Mouse (Mus musculus) embryonic facial prominence, embryonic 15.5 days (tissue): ENCODE results near the gene Dapp1. TPM values are rescaled to one million over a fixed set of nuclear protein-coding genes. Genes with fewer than 3 reads are reported as not detected.
"Not testable (repeated sequence)": the region's sequence is repeated elsewhere in the genome, so short reads cannot be mapped to it uniquely, and the experiment has no call there.

Experiments used
- ATAC-seq: fragments of 200-750 bp; cut with Nextera tagmentation; 2 replicates; pipeline ENCODE4 v1.8.0; 2017; ENCODE audit warnings: low read depth, moderate TSS enrichment; ENCODE audit not compliant: insufficient number of reproducible peaks, low FRiP score, low TSS enrichment
- H3K27ac ChIP-seq: fragments of 300-500 bp; sonication (generic); replicated peaks from 2 replicates; pipeline ENCODE4 v1.5.1; 2015; ENCODE audit warnings: mild to moderate bottlenecking, inconsistent platforms
- H3K27me3 ChIP-seq: fragments of 300-500 bp; sonication (generic); 2 replicates; pipeline ENCODE4 v1.6.1; 2015; ENCODE audit warnings: inconsistent platforms
- H3K36me3 ChIP-seq: fragments of 300-500 bp; sonication (generic); 2 replicates; pipeline ENCODE4 v1.6.1; 2015; ENCODE audit warnings: mild to moderate bottlenecking, inconsistent platforms
- H3K4me1 ChIP-seq: fragments of 300-500 bp; sonication (generic); 2 replicates; pipeline ENCODE4 v1.6.1; 2015; ENCODE audit warnings: inconsistent platforms
- H3K4me2 ChIP-seq: fragments of 300-500 bp; sonication (generic); replicated peaks from 2 replicates; pipeline ENCODE4 v1.6.1; 2015; ENCODE audit warnings: mild to moderate bottlenecking, inconsistent platforms
- H3K4me3 ChIP-seq: fragments of 300-500 bp; sonication (generic); replicated peaks from 2 replicates; pipeline ENCODE4 v1.5.1; 2015; ENCODE audit warnings: mild to moderate bottlenecking, inconsistent platforms
- H3K9ac ChIP-seq: fragments of 300-500 bp; sonication (generic); 2 replicates; pipeline ENCODE4 v1.6.1; 2015; ENCODE audit warnings: inconsistent platforms
- H3K9me3 ChIP-seq: fragments of 300-500 bp; sonication (generic); replicated peaks from 2 replicates; pipeline ENCODE4 v1.6.1; 2016; ENCODE audit warnings: inconsistent platforms
- WGBS: fragments of 180-500 bp; shearing (Covaris S2); methylation state at CpG from one replicate; pipeline ENCODE4 v1.1.7; 2015; 5-methylcytosine and 5-hydroxymethylcytosine counted together
- polyA plus RNA-seq: library from polyadenylated mRNA; unstranded; fragments of >200 nt; fragmentation: Nextera tagmentation; extraction: Ambion mirVana; gene quantifications from 2 replicates; pipeline ENCODE4 v1.2.1, GENCODE M21; 2015

The Dapp1 gene
- polyA plus RNA-seq, 1 experiment from 2014 or later = 15.9 TPM

DNA sequence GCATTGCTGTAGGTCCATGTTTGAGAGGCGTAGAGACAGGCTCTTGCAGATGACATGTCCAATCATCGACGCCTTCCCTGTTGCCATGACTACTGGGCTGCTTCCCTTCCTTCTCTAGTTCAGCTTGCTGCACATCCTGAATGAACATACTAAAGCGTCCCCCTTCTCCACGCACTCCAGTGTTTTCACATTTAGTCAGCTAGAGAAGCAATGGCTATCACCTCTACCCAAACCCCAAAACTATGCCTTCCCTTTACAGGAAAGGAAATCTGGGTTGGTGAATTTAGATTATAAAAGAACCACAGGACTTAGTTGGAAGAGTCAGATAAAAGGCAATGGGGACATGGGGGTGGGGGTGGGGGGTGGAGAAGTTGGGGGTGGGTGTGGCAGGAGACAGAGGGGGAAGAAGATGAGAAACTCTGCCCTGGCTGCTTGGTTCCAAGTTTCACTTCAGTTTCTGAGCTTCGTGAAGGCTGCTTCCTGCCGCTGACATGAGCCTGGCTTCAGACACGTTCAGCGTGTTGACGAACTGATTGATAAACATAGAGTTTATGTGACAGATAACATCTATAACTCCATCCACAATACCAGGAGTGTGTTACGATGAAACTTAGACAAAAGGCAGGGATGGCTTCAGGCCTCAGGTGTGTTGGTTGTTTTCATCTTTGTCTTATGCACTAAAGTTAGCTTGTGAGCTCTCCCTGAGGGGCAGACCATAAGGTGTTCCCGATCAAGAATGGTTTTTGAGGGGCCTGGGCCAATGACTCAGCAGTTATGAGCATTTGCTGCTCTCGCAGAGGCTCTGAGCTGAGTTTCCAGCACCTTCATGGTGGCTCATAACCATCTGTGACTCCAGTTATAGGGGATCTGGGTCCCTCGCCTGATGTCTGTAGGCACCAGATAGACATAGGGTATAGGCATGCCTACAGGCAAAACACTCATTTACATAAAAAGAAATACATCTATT, 28.1 kb downstream of the Dapp1 start:
- Histone ChIP-seq H3K4me2 (no peak overlapping the region), H3K9me3 (no peaks in the 10 kb centered on the region), H3K4me1 (peaks cover 25% of the 10 kb centered on the region), H3K4me3 (no peak overlapping the region), H3K27ac (0 out of 2 replicates have a peak overlapping the region, but pooled peaks have one; percentile 7), H3K36me3 (no peaks in the 10 kb centered on the region), H3K27me3 (no peaks in the 10 kb centered on the region), H3K9ac (no peak overlapping the region)
- ATAC-seq = 0 out of 2 replicates have a peak, but pooled peaks have one; percentile 26
- 59% methylated on average over 14 of the region's 14 CpGs for WGBS

- Histone ChIP-seq H3K9ac (no peak overlapping the region), H3K27ac (peak overlapping the region; percentile 58; the same call in 1 of the 2 replicates), H3K4me2 (no peak overlapping the region), H3K36me3 (no peaks in the 10 kb centered on the region), H3K27me3 (no peaks in the 10 kb centered on the region), H3K4me3 (no peak overlapping the region), H3K9me3 (no peaks in the 10 kb centered on the region), H3K4me1 (peaks cover 25% of the 10 kb centered on the region)
- 62% methylated on average over 4 of the region's 4 CpGs for WGBS
- ATAC-seq = peak; percentile 80
Measured at GRCm38 (mm10) chr3:137952225-137952913, 29.0 kb downstream of the Dapp1 start.

DNA sequence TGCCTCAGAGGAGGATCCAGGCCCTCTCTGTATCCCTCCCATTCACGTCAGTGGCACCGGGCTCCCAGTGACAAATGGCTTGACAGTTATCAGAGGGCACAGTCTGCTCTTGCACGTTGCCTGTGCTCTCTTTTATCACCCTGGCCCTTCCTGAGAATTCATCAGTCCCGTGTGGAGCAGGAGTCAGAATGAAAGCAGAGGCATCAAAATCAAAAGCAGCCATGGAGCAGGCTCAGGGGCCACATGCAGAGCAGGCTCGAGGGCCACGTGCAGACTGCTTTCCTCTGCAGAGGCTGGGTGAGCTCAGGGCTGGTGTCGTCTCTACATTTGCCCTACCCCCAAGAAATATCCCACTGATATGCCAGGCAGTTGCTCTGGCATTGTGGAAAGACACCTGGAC, 29.5 kb downstream of the Dapp1 start:
- no peak overlapping the region for H3K4me3 ChIP-seq
- no peaks in the 10 kb centered on the region for H3K9me3 ChIP-seq
- no peaks in the 10 kb centered on the region for H3K27me3 ChIP-seq
- peaks cover 25% of the 10 kb centered on the region for H3K4me1 ChIP-seq
- no peak overlapping the region for H3K9ac ChIP-seq
- H3K36me3 ChIP-seq = no peaks in the 10 kb centered on the region
- peak overlapping the region; percentile 58; the same call in 1 of the 2 replicates for H3K27ac ChIP-seq
- H3K4me2 ChIP-seq = no peak overlapping the region
- 47% methylated on average over 7 of the region's 7 CpGs for WGBS
- ATAC-seq = no peak

- H3K9me3 ChIP-seq, ATAC-seq, H3K36me3 ChIP-seq, H3K9ac ChIP-seq, H3K27me3 ChIP-seq, H3K4me2 ChIP-seq, H3K4me3 ChIP-seq, H3K27ac ChIP-seq: not testable (repeated sequence)
- peaks cover 25% of the 10 kb centered on the region for H3K4me1 ChIP-seq
- WGBS = 88% methylated on average over 3 of the region's 3 CpGs
Measured at GRCm38 (mm10) chr3:137951302-137951701, 30.0 kb downstream of the Dapp1 start.

DNA sequence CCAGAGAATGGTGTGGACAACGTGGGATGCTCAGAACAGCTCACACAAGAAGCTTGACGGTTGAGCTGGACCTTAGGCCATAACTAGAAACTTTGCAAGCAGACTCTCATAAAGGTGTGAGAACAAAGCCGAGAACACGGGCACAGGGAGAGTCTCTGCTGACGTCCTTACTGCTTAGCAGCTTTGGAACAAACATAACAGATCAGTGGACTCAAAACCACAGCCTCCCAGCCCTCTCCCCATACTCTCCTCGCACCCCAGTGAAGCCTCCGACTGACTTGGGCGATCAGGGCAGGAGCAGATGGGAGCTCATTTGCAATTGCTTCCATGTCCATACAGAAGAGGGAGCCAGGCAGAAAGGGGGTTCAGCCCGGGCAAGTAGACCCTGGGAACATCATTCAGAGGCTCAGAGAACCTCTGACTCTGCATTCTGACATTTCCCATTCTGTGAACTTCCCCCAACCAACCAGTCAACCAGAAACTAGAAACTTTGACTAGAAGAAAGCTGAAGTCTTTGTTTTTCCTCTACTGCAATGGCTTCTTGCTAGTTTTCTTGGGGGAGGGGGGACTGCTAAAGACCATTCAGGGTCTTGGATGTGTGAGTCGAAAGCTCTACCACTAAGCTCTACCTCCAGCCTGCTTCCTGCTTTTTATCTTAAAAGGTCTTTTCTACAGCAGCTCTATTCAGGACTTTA, 31.0 kb downstream of the Dapp1 start:
- 81% methylated on average over 10 of the region's 10 CpGs for WGBS
- H3K36me3 ChIP-seq = no peaks in the 10 kb centered on the region
- H3K9me3 ChIP-seq = no peaks in the 10 kb centered on the region
- no peak overlapping the region for H3K4me3 ChIP-seq
- H3K27me3 ChIP-seq = no peaks in the 10 kb centered on the region
- H3K9ac ChIP-seq = no peak overlapping the region
- H3K4me1 ChIP-seq = peaks cover 21% of the 10 kb centered on the region
- no peak overlapping the region for H3K4me2 ChIP-seq
- H3K27ac ChIP-seq = no peak overlapping the region
- ATAC-seq = no peak

- Histone ChIP-seq H3K9me3 (no peaks in the 10 kb centered on the region), H3K4me3 (no peak overlapping the region), H3K4me2 (no peak overlapping the region), H3K9ac (no peak overlapping the region), H3K36me3 (no peaks in the 10 kb centered on the region), H3K27me3 (no peaks in the 10 kb centered on the region), H3K4me1 (peaks cover 7% of the 10 kb centered on the region), H3K27ac (no peak overlapping the region)
- no peak for ATAC-seq
- WGBS = 82% methylated on average over 4 of the region's 4 CpGs
Measured at GRCm38 (mm10) chr3:137947525-137947924, 33.8 kb downstream of the Dapp1 start.

DNA sequence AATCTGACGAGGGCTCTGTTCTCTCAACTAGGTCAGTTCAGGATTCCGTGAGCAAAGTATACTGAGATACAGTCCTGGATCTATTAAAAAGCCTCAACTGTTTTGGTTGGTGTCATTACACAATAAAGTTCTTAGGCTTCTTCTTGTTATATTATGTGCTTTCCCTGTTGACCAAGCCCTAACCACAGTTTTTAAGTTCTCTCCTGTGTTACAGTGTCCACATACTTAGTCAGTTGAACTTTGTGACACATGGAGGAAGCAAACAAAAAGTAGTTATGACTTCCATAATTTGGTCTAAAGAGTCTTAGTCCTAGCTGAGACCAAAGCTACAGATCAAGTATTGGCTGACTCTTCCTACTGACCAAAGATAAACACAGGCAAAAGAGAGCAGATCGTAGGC, 34.5 kb downstream of the Dapp1 start:
- no peak overlapping the region for H3K4me2 ChIP-seq
- H3K36me3 ChIP-seq = no peaks in the 10 kb centered on the region
- H3K4me3 ChIP-seq = no peak overlapping the region
- no peak overlapping the region for H3K27ac ChIP-seq
- no peaks in the 10 kb centered on the region for H3K27me3 ChIP-seq
- H3K4me1 ChIP-seq = peaks cover under 1% of the 10 kb centered on the region; the same call in 1 of the 2 replicates
- H3K9me3 ChIP-seq = no peaks in the 10 kb centered on the region
- WGBS = 89% methylated on average over 3 of the region's 3 CpGs
- ATAC-seq = no peak
- H3K9ac ChIP-seq = no peak overlapping the region

GRCm38 (mm10) chr3:137943737-137944154, 37.6 kb downstream of the Dapp1 start:
- Histone ChIP-seq H3K36me3 (no peaks in the 10 kb centered on the region), H3K4me1 (0 out of 2 replicates have a peak, but pooled peaks cover 2% of the 10 kb centered on the region), H3K9ac (no peak overlapping the region), H3K27ac (no peak overlapping the region), H3K4me2 (no peak overlapping the region), H3K9me3 (no peaks in the 10 kb centered on the region), H3K27me3 (no peaks in the 10 kb centered on the region), H3K4me3 (no peak overlapping the region)
- WGBS = 64% methylated on average over 6 of the region's 6 CpGs
- no peak for ATAC-seq

DNA sequence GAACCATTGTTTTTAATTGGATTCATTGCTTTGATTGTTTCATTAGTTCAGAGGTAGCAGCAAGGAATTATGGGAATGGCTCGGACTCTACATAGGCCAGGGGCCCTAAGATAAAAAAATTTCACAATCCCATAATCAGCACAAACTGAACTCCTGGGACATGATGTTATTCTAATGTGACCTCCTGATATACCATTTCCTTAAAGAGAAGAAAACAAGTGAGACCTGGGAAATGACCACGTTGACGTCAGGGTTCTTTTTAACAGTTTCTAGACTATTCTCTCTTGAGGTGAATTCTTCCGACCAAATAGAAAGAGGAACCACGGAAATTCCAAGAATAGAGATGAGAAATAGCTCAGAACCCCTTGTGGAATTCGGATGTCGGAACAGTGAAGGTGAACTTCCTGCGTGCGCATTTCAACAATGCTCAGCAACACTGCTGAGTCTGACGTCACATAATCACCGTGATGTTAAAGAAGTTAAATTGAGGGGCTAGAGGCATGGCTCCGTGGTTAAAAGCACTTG, 39.2 kb downstream of the Dapp1 start:
- Histone ChIP-seq H3K4me2 (no peak overlapping the region), H3K27me3 (no peaks in the 10 kb centered on the region), H3K9me3 (no peaks in the 10 kb centered on the region), H3K36me3 (no peaks in the 10 kb centered on the region), H3K9ac (no peak overlapping the region), H3K27ac (no peak overlapping the region), H3K4me1 (0 out of 2 replicates have a peak, but pooled peaks cover 3% of the 10 kb centered on the region), H3K4me3 (no peak overlapping the region)
- WGBS = 86% methylated on average over 12 of the region's 12 CpGs
- ATAC-seq = no peak

DNA sequence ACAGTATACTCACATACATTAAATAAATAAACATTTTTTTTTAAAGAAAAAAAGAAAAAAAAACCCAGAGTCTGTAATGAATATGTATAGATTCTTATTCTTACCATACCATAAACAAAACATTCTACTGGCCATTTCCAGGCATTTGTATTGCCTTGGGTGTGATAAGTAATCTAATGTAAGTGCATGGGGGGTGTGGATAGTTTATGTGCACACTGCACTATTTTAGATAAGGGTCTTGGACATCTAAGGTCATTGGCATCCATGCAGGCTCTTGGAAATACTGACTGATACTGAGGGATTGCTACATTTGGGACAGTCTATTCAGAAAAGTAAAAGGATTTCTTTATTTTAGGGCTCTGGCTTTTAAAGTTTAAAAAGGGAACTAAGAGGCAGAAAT, 39.8 kb downstream of the Dapp1 start:
- Histone ChIP-seq H3K4me2 (no peak overlapping the region), H3K27ac (no peak overlapping the region), H3K9ac (no peak overlapping the region), H3K4me1 (0 out of 2 replicates have a peak, but pooled peaks cover 3% of the 10 kb centered on the region), H3K27me3 (no peaks in the 10 kb centered on the region), H3K4me3 (no peak overlapping the region), H3K36me3 (no peaks in the 10 kb centered on the region), H3K9me3 (no peaks in the 10 kb centered on the region)
- no peak for ATAC-seq

GRCm38 (mm10) chr3:137940757-137941156, 40.6 kb downstream of the Dapp1 start:
- WGBS = 61% methylated on average over 4 of the region's 4 CpGs
- H3K9ac ChIP-seq = no peak overlapping the region
- H3K27me3 ChIP-seq = no peaks in the 10 kb centered on the region
- no peak for ATAC-seq
- 0 out of 2 replicates have a peak, but pooled peaks cover 3% of the 10 kb centered on the region for H3K4me1 ChIP-seq
- H3K36me3 ChIP-seq = no peaks in the 10 kb centered on the region
- no peaks in the 10 kb centered on the region for H3K9me3 ChIP-seq
- no peak overlapping the region for H3K27ac ChIP-seq
- H3K4me3 ChIP-seq = no peak overlapping the region
- no peak overlapping the region for H3K4me2 ChIP-seq
